Mouse (Mus musculus) heart, adult 2 months (tissue): ENCODE results near the gene Pum2. TPM values are rescaled to one million over a fixed set of nuclear protein-coding genes. Genes with fewer than 3 reads are reported as not detected.

ENCODE experiments used
- DNase-seq, 2 experiments: peaks; one replicate each; pipeline ENCODE4 v3.0.0; 2021
- H3K27ac ChIP-seq: fragments of 200-600 bp; 2 replicates; pipeline ENCODE4 v1.8.1; 2022
- H3K27me3 ChIP-seq: fragments of 200-500 bp; 2 replicates; pipeline ENCODE4 v1.6.1; 2012; ENCODE audit warnings: mild to moderate bottlenecking, low read length, inconsistent platforms, mixed read lengths; ENCODE audit not compliant: control insufficient read depth, insufficient read depth
- H3K36me3 ChIP-seq: fragments of 200-500 bp; 2 replicates; pipeline ENCODE4 v1.6.1; 2012; ENCODE audit warnings: low read length, inconsistent platforms; ENCODE audit not compliant: control insufficient read depth, insufficient read depth
- H3K4me1 ChIP-seq: fragments of 200-500 bp; 2 replicates; pipeline ENCODE4 v1.6.1; 2011; ENCODE audit warnings: low read length; ENCODE audit not compliant: control insufficient read depth, insufficient read depth
- H3K4me3 ChIP-seq: fragments of 200-600 bp; 2 replicates; pipeline ENCODE4 v1.8.1; 2022
- H3K79me2 ChIP-seq: fragments of 200-500 bp; replicated peaks from 2 replicates; pipeline ENCODE4 v1.6.1; 2012; ENCODE audit warnings: mild to moderate bottlenecking, inconsistent platforms, low read length, moderate library complexity, mixed read lengths; ENCODE audit not compliant: control insufficient read depth, insufficient read depth
- H3K9ac ChIP-seq: fragments of 200-500 bp; 2 replicates; pipeline ENCODE4 v1.6.1; 2012; ENCODE audit warnings: low read depth, mild to moderate bottlenecking, control low read depth, inconsistent platforms, low read length, mixed read lengths
- CTCF ChIP-seq: fragments of 200-600 bp; IDR thresholded peaks from 2 replicates; pipeline ENCODE4 v1.8.1; 2022; ENCODE audit warnings: antibody characterized with exemption, mild to moderate bottlenecking, moderate library complexity
- EP300 ChIP-seq: fragments of 200-500 bp; IDR thresholded peaks from 2 replicates; pipeline ENCODE4 v1.6.1; 2011; ENCODE audit warnings: low read depth, low read length, control low read depth; ENCODE audit not compliant: insufficient read depth
- POLR2A ChIP-seq: fragments of 200-500 bp; IDR thresholded peaks from 2 replicates; pipeline ENCODE4 v1.6.1; 2011; ENCODE audit warnings: mild to moderate bottlenecking, low read depth, low read length, control low read depth; ENCODE audit not compliant: insufficient read depth
- WGBS: fragments of 180-500 bp; shearing (Covaris S2); methylation state at CpG from one replicate; pipeline ENCODE4 v1.1.7; 2018; 5-methylcytosine and 5-hydroxymethylcytosine counted together
- intact Hi-C: fragments of 180-260 bp; cut with DNase I; formaldehyde crosslinking; loops from one replicate; pipeline ENCODE4 v1.15.1; 2025
- polyA plus RNA-seq: library from polyadenylated mRNA; depleted of rRNA; stranded (reverse); fragments of >200 nt; gene quantifications from 2 replicates; pipeline ENCODE4 v1.2.3, GENCODE M21; 2012
- total RNA-seq, 2 experiments: library from RNA; stranded (reverse); gene quantifications; 2 replicates each; pipeline ENCODE4 v1.2.3; 2021

Pum2 gene
- total and polyA plus RNA-seq, 3 experiments, result 38.6 to 130 (median 130) TPM

DNA sequence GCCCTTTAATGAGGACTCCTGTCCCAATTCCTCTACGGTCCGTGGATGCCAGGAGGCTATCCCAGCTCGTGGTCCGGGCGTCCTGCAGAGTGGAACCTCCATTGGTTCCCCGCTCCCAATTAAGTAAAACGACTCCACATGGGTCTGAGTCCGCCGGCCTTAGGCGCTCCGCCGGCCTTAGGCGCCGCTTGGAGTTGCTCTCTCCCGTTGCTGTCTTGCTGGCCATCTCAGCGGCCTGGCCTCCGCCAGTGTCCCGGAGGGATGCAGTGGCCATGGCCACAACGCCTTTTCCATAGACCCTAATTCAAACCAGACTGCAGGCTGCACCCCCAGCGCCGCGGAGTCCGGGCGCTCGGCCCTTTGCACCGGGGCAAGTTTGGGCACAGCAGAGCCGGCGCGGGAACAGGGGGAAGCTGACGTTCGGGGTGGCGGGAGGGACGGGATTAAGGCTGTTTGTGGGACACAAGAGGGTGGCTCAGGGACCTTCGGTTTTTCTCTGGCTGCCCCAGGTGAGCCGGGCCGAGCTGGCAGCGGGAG lies 98.0 kb downstream of the Pum2 start:
- H3K27ac ChIP-seq, result peak overlapping the region; percentile 28; the same call in 1 of the 2 replicates
- under 1% methylated on average over 37 of the region's 37 CpGs for WGBS
- intact Hi-C loops, result loop anchor here (2.0 to 5.0 kb wide), 3 partner anchors 40 to 230 kb away; no protein-coding TSS in a partner anchor

DNA sequence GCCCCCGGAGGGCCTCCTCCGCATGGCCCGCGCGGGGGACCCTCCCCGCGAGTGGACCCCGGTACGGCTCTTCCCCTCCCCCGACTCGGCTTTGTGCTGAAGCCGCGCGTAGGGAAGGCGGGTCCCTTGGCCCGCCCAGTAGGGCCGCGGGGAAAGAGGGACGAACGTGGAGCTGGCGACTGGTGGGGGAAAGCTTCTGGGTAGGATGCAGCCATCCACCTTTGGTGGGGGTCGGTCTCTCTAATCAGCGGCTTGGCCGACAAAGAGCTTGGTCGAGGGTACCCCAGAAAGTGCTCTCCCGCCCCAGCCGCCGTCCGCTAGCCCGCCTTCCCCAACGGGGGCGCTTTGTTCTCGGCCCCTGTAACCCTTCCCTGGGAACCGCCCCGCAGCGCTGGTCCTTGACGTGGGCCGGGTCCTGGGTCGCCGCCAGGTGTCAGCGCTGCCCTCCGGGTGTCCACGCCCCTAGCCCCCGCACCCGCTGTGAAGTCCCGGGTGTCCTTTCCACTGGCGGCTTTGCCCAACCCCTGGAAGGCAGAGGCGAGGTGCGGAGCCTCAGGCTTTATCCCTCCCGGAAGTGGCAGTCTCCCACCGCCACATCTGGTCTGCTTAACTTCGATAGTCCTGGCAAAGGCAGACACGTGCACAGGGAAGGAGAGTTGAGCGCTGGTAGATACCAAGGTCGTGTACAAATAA lies 98.7 kb downstream of the Pum2 start:
- Histone ChIP-seq H3K9ac (peak overlapping the region; percentile 76), H3K4me1 (peaks cover 2% of the 10 kb centered on the region; the same call in 1 of the 2 replicates), H3K36me3 (no peaks in the 10 kb centered on the region), H3K27me3 (no peaks in the 10 kb centered on the region), H3K4me3 (peak overlapping the region; percentile 58), H3K79me2 (no peaks in the 10 kb centered on the region), H3K27ac (peak overlapping the region; percentile 28)
- WGBS, result 1% methylated on average over 55 of the region's 55 CpGs
- TF ChIP-seq EP300 (no peak), CTCF (no peak), POLR2A (no peak)
- intact Hi-C loops, result loop anchor here (5.0 kb wide), 2 partner anchors 40 to 230 kb away; no protein-coding TSS in a partner anchor
- DNase-seq, result peak; percentile 56 to 61

More for the DNA sequence above, 98.0 kb downstream of the Pum2 start:
- Histone ChIP-seq H3K4me1 (peaks cover 2% of the 10 kb centered on the region; the same call in 1 of the 2 replicates), H3K4me3 (peak overlapping the region; percentile 58), H3K36me3 (no peaks in the 10 kb centered on the region), H3K9ac (peak overlapping the region; percentile 76), H3K79me2 (no peaks in the 10 kb centered on the region), H3K27me3 (no peaks in the 10 kb centered on the region)
- peak in 1 of 2 experiments; percentile 49 for DNase-seq
- TF ChIP-seq EP300 (no peak), CTCF (no peak), POLR2A (no peak)

DNA sequence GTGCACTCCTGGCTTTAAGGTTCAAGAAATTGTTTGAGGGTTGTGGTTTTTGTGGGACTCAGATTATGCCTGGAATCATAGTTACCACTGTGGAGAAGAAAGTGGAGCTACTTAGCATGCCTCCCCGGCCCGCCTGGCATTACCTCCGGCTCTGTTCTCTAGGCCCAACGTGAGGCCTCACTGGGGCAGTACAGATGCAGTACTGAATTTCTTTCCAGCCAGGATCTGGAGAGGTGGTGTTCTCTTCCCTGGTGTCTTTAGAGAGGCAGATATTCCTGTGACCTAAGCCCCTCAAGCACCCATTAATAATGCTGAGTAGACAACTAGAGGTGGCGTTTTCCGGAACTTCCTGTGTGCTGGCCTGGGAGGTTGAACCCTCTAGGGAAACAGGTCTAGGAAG lies 99.4 kb downstream of the Pum2 start:
- no peak for DNase-seq
- Histone ChIP-seq H3K27ac (no peak overlapping the region), H3K9ac (no peak overlapping the region), H3K79me2 (no peaks in the 10 kb centered on the region), H3K27me3 (no peaks in the 10 kb centered on the region), H3K36me3 (no peaks in the 10 kb centered on the region), H3K4me1 (peaks cover 2% of the 10 kb centered on the region; the same call in 1 of the 2 replicates), H3K4me3 (no peak overlapping the region)
- intact Hi-C loops, result loop anchor here (5.0 kb wide), 2 partner anchors 39 to 229 kb away; no protein-coding TSS in a partner anchor
- WGBS, result 72% methylated on average over 6 of the region's 6 CpGs
- no peak for TF ChIP-seq CTCF
- TF ChIP-seq POLR2A, result no peak
- no peak for TF ChIP-seq EP300

DNA sequence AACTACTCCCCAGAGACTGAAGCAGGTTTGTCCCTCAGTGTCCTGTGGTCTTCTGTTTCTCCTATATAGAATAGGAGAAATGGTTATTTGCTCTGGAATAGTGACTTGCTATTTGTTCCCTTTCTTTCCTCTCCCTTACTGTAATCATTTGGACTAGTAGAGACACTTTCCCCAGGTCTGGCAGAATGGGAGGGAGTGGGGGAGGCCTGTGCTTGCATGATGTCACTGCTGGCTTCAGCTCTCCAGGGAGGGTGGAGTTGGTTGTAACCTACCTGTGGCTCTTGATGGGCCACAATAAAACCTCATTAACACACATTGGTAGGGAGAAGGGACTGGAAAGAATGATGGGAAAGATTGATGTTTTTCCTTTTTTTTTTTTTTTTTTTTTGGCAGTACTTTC lies 100.2 kb downstream of the Pum2 start:
- Histone ChIP-seq H3K27ac (no peak overlapping the region), H3K4me1 (peaks cover 2% of the 10 kb centered on the region; the same call in 1 of the 2 replicates), H3K27me3 (no peaks in the 10 kb centered on the region), H3K79me2 (no peaks in the 10 kb centered on the region), H3K4me3 (no peak overlapping the region), H3K36me3 (no peaks in the 10 kb centered on the region), H3K9ac (no peak overlapping the region)
- intact Hi-C loops, result loop anchor here (5.0 kb wide), 2 partner anchors 38 to 228 kb away; no protein-coding TSS in a partner anchor
- no peak for DNase-seq
- TF ChIP-seq CTCF (no peak), EP300 (no peak), POLR2A (no peak)

DNA sequence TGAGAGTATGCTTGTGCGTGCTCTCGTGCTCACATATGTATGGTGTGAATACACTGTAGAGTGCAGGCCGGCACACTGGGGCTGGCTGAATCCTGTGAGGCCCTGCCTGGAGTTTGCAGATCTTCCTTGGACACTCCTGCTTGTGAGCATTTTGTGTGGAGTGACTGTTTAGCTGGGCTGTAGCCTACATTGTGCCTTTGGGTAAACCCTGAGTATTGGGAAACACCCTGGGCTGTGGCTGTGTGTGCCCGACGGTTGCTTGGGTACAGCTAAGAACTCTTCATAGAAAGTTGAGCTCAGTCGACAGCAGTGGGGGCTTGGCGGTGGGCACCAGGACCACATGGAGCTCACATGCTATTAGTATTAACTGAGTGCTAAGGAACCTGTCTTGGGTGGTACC lies 102.3 kb downstream of the Pum2 start:
- Histone ChIP-seq H3K27ac (no peak overlapping the region), H3K4me1 (peaks cover 2% of the 10 kb centered on the region; the same call in 1 of the 2 replicates), H3K27me3 (no peaks in the 10 kb centered on the region), H3K36me3 (no peaks in the 10 kb centered on the region), H3K4me3 (no peak overlapping the region), H3K9ac (no peak overlapping the region), H3K79me2 (no peaks in the 10 kb centered on the region)
- 93% methylated on average over 7 of the region's 7 CpGs for WGBS
- DNase-seq, result no peak
- TF ChIP-seq POLR2A (no peak), EP300 (no peak), CTCF (no peak)
- intact Hi-C loops, result no loop called here

DNA sequence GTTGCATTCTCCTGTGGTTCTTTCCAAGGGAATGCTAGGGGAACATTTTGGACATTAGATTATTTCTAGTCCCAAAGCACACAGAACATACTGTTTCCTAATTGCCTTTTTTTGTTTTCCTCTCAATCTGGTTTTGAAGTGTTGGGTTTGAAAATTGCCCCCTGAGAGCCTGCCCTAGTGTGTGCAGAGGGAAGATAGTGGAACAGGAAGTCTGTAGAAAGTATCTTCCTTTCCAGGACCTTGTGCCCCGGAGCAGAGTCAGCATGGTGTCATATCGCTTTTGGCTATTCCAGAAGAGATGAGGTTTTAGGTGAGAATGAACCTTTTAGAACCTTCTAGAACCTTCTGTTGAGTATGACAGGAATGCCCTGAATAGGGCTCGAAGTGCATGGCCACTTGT lies 102.8 kb downstream of the Pum2 start:
- no peak for DNase-seq
- Histone ChIP-seq H3K27ac (no peak overlapping the region), H3K9ac (no peak overlapping the region), H3K4me3 (no peak overlapping the region), H3K79me2 (no peaks in the 10 kb centered on the region), H3K27me3 (no peaks in the 10 kb centered on the region), H3K4me1 (peaks cover 2% of the 10 kb centered on the region; the same call in 1 of the 2 replicates), H3K36me3 (no peaks in the 10 kb centered on the region)
- WGBS, result 74% methylated on average over 3 of the region's 3 CpGs
- TF ChIP-seq EP300 (no peak), POLR2A (no peak), CTCF (no peak)
- intact Hi-C loops, result no loop called here
